Mouse (Mus musculus) layer of hippocampus, postnatal 10 days (tissue): ENCODE measurements at regions not wholly inside any gene's neighbourhood (a gene's known extent, or its start where the extent isn't known, plus 50 kb on each side); places are given as distances from the start of the nearest gene placed in this dataset.

Experiments
- DNase-seq, 2 experiments: peaks; one replicate each; pipeline ENCODE4 v3.0.0; 2021; ENCODE audit warnings: low spot score in 2 of 2

DNA sequence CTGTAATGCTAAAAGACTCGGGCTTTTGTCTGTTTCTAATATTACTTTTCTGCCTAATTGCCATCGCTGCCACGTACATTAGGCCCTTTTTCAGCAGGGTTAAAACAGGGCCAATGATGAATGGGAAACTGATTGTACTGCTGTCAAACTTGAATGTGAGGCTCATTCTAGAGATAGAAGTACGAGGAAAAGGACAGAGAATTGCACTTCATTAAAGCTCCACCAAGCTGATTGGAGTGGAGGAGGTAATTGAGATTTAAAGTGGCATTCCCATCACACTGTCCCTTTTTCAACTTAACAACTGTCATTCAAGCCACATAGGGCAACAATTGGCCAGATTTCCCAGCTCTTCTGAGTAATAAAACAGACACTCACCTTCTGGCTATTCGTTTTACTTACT is 526.8 kb downstream of the Prkd1 start:
- DNase-seq, result peak in 1 of 2 experiments; percentile 17

DNA sequence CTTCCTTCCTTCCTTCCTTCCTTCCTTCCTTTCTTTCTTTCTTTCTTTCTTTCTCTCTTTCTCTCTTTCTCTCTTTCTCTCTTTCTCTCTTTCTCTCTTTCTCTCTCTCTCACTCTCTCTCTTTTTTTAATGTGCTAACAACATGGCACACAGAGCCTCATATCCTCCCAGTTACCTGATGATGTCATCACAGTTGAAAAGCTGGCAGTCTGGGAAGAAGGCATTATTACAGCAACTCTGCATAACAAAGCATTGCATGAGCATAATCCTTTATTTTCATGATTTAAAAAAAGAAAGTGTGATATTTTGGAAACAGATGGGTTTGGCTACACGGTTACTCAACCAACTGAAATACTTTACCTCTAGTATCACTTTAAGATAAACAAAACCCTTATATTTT is 525.9 kb downstream of the Prkd1 start:
- no peak for DNase-seq

DNA sequence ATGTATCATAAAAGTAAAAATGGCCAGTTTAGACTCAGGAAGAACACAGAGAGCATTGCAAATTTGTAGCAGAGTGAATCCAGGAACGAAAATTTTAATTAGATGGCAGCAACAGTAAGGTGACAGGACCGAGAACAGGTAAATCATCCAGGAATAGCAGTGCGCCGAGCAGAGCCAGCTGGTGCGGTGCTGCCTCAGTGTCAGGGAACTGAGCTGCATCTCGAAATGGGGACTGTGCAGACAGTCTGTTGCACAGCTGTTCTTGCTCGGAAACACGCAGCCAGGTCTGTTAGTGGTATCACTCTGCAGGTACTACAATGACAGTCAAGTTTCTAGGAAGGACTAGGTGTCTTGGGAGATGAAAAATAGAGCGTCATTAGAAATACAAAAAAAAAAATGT is 490.8 kb downstream of the Prkd1 start:
- peak in 1 of 2 experiments; percentile 15 for DNase-seq

DNA sequence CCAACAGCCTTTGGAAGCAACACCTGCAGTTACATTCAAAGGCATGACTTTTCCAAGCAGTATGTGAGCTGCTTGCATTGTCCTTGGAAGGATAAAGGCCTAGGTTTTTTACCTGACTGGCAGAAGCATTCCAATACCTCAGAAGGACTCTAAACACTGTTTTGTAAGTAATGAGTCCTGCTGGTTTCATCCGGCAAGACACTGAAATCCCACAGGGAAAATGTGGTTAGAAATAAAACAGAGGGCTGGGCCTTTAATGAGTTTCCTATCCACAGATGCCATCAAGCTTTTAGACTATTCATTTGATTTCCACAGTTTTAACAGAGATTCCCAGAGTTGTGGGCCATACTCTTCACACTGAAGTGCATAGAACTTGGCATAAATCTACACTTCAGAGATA is 461.6 kb downstream of the Prkd1 start:
- no peak for DNase-seq

DNA sequence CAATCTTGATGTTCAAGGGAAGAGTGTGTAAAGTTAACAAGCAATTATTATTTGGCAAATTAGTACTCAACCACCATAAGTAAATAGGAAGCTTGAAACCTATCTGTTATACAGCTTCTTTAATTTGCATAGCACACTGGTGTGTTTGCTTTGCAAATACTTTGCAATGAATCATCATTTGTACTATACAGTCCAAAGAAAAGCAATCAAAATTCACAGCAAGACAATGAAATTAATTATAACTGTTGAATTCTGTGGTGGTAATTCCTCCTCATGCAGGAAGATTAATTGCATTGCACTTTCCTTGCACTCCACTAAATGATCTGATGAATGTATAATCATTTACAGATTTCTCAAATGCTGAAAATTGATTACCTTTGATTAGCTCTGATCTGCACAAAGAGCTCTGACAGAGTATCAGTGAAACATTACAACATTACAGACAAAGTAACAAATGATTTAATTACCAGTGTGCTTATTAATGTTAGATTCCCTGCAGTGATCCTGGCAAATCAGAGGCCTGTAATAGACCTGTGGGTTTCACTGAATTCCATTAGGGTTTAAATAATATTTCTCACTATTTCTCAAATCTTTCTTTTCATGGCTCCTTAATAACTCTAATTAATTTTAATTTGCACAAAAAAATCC is 457.9 kb downstream of the Prkd1 start:
- DNase-seq, result no peak

DNA sequence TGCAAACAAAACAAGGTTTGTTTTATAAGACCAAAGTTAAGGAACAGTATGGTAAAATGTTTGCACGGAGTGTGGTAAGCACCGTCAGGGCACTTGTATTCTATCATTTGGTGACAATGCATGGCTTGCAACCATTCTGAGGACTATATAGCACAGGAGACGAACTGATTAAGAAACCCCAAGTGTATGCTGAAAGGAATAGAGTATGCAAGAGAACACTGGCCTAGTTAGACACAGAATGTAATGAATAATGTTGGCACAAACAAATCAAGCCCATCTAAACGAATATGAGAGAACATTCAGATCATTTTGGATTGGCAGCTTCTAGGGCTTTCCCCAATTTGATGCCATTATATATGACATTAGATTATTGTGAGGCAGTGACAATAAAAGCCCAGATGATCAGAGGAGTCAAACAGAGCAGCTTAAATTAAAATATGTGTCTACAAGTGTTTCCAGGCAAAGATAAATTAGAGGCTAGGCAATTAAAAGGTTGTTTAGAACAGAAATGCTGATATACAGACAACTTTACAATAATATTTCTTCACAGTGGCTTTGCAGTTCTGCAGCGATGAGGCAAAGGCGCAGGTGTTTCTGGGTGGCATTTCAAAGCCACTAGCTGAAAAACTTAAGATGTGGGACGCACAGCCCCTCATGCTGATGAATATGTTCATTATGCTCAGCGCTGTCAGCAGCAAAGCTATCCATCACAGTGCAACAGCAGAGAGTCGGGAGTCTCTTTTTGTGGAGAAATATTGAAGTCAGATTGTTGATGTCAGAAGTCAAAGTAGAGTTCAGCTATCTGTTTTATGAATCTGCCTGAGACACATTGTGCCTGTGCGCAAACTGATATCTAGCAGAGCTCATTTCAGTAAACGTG is 456.9 kb downstream of the Prkd1 start:
- peak in 1 of 2 experiments; percentile 35 for DNase-seq

DNA sequence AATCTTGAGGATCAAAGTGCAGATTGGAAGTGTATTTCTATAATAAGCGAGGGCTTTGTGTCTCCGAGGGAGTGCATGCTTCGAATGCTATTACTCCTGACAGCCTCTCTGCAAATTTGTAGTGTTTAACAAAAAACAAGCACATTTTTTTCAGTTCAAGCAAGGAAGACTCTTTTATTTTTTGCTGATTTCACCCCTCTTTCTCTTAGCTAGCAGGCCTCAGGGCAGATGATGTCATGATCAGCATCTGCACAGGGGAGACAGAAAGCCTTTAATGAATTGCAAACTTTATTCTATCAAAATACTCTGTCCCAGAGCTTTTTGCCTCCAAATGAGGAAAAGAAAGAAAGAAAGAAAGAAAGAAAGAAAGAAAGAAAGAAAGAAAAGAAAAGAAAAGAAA is 455.4 kb downstream of the Prkd1 start:
- DNase-seq, result no peak

DNA sequence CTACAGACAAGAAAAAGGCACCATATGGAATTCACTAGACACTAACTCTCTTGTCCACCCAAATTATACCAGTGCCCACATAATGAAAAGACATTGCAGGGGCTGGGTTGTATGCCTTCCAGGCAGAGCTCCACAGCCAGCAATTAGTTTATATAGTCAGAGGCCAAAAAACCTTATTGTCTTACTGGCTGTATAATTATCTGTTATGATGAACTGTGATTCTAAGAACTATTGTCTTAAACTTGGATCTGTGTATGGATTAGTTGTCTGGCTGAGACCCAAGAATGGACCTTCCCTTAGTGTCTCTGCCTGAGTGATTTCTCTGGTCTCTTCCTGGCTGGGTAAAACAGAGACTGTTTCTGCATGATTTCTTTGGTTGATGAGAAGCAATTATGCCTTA is 454.2 kb downstream of the Prkd1 start:
- no peak for DNase-seq

DNA sequence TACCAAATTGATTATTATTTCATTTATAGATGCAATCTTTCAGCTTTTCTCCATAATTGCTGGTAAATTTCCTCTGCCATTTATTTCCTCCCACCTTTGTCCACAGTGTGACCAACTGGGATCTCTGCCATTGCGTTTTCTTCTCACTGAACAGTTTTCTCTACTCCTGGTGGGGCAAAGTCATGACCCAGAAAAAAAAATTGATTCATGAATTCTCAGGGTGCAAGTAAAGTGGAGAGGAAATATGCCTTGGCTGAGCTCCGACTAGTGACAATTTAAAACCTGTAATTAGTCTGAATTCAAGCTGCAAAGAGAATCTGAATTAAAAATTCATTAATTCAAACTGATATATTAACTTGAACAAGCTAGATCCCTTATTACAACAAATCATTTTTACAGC is 452.6 kb downstream of the Prkd1 start:
- no peak for DNase-seq

DNA sequence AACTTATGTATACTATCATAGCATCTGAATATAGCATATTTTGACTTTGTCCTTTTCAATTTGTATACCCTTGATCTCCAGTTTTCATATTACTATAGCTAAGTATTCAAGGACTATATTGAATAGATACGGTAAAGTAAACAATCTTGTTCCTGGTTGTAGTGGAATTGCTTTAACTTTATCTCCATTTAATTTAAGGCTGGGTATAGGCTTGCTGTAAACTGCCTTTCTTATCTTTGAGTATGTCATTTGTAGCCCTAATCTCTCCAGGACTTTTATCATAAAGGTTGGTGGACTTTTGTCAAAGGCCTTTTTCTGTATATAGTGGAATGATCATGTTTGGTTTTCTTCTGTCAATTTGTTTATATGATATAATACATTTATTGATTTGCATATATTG is 407.8 kb downstream of the Prkd1 start:
- DNase-seq, result no peak

DNA sequence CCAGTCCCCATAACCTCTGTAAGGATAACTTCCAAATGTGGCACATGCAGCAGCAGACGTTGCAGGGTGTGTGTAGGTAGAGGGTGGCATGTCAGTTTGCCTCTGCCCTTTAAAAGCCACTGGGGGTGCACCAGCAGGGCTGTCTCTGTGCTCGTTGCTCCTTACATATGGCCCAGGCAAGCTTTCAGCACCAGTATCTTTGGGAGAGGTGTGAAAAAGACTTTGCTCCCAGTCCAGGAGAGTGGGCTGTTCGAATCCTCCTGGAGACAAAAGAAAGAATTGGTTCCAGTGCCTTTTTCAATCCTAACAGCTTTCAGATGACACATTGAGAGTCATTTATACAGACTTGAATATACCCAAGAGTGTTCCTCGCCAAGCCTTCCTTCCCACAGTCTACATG is 390.0 kb downstream of the Prkd1 start:
- DNase-seq, result no peak

DNA sequence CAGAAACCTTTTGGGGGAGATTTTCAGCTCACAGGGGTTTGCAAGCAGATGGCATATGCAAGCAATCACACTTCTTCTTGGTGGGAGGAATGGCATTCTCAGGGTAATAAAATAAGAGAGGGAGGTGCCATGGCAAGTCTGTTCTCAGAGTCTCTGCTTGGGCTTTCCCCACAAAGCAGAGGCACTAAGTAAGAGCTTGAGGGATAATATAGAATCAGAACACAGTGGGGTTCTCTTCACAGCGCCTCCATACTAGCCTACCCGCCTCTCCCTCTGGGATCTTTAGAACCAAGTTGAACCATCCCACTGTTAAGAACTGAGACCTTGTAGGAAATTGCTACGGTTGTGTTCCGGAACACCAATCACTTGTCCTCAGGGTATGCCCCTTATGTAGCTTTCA is 387.8 kb downstream of the Prkd1 start:
- DNase-seq, result no peak

DNA sequence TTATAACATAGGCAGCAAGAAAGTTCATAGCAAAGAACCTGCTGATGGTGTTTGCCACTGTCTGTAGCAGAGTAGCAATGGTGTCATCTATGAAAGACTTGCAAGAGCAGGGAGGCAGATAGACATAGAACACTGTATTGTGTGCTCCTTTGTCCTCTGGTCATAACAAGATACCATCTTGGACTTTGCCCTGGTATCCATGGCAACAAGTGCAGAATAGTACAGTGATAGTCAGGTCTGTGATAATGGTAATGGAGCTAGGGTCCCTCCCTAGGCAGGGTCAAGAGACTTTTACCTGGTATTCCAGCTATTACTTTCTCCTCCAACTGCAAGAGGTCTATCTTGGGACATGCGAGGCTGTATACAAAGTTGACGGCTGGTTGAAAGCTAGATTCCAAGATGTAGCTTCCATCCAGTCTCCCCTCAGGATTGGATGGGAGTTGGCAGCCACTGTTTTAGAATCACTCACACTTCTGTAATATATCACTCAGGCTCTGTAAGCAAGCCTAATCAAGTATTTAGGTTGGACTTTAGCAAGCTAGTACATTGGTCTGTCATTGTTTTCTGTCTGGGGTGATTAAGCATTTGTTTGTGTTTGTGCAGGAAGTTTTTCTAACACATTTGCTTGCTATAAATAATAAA is 375.5 kb downstream of the Prkd1 start:
- DNase-seq, result no peak

DNA sequence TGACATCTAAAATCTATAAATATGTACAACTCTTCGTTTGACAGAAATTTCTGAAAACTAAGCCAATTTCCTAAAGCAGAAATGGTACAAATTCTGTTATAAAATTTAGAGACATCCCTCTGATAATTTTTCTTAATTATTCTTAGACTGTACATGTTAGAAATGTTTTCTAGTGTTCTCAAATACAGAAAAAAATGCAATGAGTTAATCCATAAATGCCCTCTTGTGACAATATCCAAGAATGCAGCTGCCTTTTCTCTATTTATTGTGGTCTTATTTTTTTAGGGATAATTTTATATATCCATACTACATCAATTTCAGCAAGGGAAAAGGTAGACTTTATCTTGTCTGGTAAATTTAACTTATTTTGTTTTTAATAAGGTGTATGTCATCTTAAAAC is 367.3 kb downstream of the Prkd1 start:
- DNase-seq, result no peak
